Mouse (Mus musculus) right cerebral cortex, postnatal 25 days (tissue): ENCODE data around the gene Wdr76.
A peak's percentile ranks its signal among the peaks of the same experiment; 100 is the strongest.
"Not testable (repeated sequence)": the region's sequence is repeated elsewhere in the genome, so short reads cannot be mapped to it uniquely, and the experiment has no call there.

Source experiments
- DNase-seq: peaks from one replicate; pipeline ENCODE4 v3.0.0; 2022

Wdr76 gene

DNA sequence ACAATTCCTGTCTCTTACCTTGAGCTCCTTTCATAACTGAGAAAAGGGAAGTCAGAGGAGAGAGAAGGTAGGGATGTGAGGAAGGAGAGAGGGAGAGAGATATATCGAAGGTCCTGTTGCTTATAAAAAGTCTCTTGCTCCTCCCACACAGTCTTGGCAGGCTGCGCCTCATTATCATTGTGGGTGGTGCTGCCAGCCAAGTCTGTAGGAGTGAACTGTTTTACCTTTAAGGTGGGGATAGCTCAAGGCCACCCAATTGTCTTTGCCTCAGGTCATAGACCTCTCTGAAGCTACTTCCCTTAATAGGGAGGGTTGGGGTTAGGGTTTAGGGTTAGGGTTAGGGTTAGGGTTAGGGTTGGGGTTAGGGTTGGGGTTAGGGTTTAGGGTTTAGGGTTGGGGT lies 15.5 kb downstream of the Wdr76 start:
- DNase-seq: peak; percentile 24

GRCm38 (mm10) chr2:121522830-121523229 lies 16.3 kb downstream of the Wdr76 start:
- DNase-seq: not testable (repeated sequence)

DNA sequence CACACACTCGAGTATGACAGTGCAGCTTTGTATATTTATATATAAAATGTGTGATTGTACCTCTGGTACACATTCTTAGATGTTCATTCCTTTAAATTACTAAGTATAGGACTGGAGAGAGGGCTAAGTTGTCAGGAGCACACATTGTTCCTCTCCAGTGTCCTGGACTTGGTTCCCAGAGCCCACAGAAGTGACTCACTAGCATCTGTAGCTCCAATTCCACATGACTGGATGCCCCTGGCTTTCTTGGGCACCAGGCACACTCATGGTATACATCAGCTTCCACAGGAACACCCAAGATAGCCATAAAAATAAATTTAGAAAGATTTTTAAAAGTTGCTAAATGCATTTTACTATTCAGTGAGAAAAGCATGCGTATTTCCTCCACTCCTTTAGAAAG lies 18.5 kb downstream of the Wdr76 start:
- DNase-seq: peak; percentile 27

- no peak for DNase-seq
Measured at GRCm38 (mm10) chr2:121544829-121545228, 38.3 kb downstream of the Wdr76 start.

- DNase-seq: no peak
Measured at GRCm38 (mm10) chr2:121549630-121550029, 43.1 kb downstream of the Wdr76 start.

- DNase-seq: no peak
Measured at GRCm38 (mm10) chr2:121551271-121551670, 44.7 kb downstream of the Wdr76 start.

GRCm38 (mm10) chr2:121563117-121563516 lies 56.6 kb downstream of the Wdr76 start:
- DNase-seq: no peak

DNA sequence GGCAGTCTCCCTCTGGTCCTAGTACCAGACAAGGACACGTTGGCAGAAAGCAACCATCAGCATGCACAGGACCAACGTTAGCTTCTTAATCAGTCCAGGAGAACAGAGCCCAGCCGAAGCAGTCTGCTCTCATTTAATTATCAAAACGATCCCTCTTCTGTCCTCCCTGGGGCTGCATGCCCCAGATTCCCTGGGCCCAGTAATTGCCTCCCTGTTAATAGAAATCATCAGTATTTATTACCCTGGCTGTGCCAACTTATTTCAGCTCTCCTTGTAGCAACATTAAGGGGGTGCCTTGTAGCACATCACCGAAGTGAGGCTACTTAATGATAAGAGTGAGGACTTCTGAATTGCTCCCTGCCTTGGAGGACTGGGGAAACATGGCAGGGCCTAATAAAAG lies 59.4 kb downstream of the Wdr76 start:
- no peak for DNase-seq

DNA sequence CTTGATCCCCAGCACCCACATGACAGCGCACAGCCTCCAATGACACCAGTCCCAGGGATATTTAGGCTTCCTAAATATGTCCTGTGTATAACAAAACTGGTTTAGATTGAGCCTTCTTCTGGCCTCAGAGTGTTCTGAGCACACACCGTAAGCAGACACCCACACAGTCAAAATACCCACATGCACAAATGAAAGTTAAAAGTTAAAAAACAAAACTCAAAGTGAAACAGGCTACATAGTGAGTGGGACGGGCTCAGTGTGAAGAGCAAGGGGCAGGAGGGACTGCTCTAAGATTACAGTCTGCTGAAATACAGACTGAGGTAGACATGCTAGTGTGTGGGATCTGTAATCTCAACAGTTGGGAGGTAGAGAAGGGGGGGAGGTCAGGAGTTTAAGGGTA lies 63.5 kb downstream of the Wdr76 start:
- DNase-seq: no peak

GRCm38 (mm10) chr2:121570999-121571655 lies 64.6 kb downstream of the Wdr76 start:
- DNase-seq: peak; percentile 19

- DNase-seq: peak; percentile 77
Measured at GRCm38 (mm10) chr2:121571780-121572179, 65.3 kb downstream of the Wdr76 start.

DNA sequence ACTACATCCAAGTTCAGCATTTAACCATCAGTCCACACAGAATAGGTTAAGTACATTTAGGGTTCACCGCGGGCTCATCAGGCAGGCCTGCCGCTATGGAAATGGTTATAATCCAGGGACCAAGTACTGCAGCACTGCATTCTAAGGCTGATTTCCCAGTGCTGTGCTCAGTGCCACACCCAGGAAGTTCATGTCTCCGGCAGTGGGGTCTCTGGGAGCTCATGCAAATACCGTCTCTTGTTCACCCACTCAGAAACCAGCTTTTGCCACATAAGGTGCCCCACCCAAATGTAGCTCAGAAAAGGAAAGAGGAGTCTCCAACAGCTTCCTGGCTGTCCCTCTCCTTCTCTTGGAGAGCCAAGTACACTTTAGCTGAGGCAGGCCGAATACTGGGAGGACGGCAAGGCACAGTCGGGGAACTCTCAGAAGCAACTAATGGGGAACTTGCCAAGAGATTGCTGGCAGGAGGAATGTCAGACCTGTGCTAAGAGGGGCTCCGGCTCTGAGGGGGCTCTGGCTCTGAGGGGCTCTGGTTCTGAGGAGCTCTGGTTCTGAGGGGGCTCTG lies 67.6 kb downstream of the Wdr76 start:
- DNase-seq: no peak

GRCm38 (mm10) chr2:121575741-121576201 lies 69.2 kb downstream of the Wdr76 start:
- DNase-seq: no peak

GRCm38 (mm10) chr2:121582809-121583376 lies 76.4 kb downstream of the Wdr76 start:
- DNase-seq: no peak

- DNase-seq: no peak
Measured at GRCm38 (mm10) chr2:121583468-121584116, 77.1 kb downstream of the Wdr76 start.

DNA sequence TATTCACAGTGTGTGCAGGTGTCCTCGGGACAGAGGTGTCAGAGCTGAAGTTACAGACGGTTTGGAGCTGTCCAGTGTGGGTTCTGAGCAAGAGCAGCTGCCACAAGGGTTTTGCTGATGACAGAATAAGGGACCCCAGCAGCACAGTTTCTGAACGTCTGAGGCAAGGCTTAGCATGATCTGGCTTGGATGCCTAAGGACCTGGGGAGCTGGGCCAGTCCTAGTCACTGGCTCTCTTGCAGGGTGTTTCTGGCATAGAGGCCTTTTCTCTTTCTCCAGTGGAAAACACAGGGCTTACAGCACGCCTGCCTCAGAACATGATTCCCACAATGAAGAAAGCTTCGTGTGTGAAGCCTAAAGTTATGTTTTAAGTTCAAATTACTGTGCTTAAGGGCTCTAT lies 78.2 kb downstream of the Wdr76 start:
- DNase-seq: no peak

GRCm38 (mm10) chr2:121587523-121588308 lies 81.2 kb downstream of the Wdr76 start:
- DNase-seq: no peak

GRCm38 (mm10) chr2:121588309-121588694 lies 81.8 kb downstream of the Wdr76 start:
- no peak for DNase-seq

DNA sequence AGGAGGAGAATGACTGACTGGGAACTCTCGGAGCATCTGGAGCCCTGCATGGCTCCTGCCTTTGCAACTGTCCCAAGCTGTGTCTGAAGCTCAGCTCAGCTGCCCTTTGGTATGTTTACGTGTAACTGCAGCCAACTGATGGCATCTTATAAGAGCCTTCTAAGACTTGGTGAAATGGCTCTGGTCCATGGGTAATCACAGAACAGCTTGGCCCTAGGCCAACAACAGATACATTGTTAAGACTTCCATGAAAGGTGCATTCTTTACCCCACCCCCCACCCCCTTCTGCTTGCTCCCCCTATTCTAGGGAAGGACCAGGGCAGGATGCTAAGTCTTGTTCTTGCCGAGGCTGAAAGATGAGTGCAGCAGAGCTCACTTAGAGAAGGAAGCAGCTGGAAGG lies 87.6 kb downstream of the Wdr76 start:
- DNase-seq: no peak
